Mouse (Mus musculus): ENCODE results near the gene Trp63. TPM values are rescaled to one million over a fixed set of nuclear protein-coding genes. Genes with fewer than 3 reads are reported as not detected.

Trp63 gene
- polyA plus RNA-seq, 1 experiment from 2014 or later: 1.3 TPM

DNA sequence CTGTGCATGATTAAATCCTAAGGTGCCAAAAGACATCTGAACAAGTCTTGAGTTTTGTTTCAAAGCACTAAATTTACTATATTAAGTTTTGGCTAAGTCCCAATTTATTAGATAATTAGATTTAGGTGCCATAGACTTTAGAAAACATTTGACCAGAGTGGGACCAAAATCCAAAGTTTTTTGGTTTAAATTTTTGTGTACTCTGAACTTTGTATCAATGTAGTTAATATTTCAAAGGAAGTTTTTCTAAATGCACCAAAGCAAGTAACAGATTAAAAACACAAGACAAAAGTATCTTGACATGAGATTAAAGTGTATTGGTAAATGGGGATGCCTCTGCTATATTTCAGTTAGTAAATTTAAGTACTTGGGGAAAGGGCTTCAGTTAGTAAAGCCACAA is 194.6 kb downstream of the Trp63 start:
- Histone ChIP-seq H3K27me3 (no peaks in the 10 kb centered on the region), H3K9me3 (replicated peaks) (no peaks in the 10 kb centered on the region), H3K9ac (no peak overlapping the region), H3K36me3 (no peaks in the 10 kb centered on the region), H3K4me2 (no peak overlapping the region), H3K4me1 (replicated peaks) (no peaks in the 10 kb centered on the region), H3K4me3 (no peak overlapping the region), H3K27ac (no peak overlapping the region)
- ATAC-seq (replicated peaks; ENCODE audit: insufficient number of reproducible peaks, insufficient read depth, low FRiP score, low read depth): no peak

DNA sequence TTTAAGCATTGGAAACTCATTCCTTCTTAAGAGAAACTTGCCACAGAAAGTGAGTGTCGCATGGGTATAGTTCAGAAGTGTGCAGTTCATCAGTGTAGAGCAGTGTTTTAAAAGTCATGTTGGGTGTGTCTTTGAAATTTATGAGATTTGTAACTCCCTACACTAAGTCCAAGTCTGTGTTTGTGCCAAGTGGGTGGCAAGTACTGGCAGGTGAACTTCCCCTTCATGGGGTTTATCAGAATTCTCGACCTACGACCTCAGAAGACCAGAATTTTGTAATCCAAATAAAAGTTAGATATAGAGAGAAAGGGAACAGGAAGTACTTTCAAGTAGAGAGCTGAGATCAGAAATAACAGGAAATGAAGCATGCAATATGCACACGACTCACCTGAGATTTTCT is 215.5 kb downstream of the Trp63 start:
- Histone ChIP-seq H3K4me1 (replicated peaks) (no peaks in the 10 kb centered on the region), H3K27ac (no peak overlapping the region), H3K9ac (no peak overlapping the region), H3K4me3 (no peak overlapping the region), H3K9me3 (replicated peaks) (no peaks in the 10 kb centered on the region), H3K4me2 (no peak overlapping the region), H3K27me3 (no peaks in the 10 kb centered on the region), H3K36me3 (no peaks in the 10 kb centered on the region)
- 71% methylated on average over 4 of the region's 4 CpGs for WGBS
- ATAC-seq (replicated peaks; ENCODE audit: insufficient number of reproducible peaks, insufficient read depth, low FRiP score, low read depth): no peak

DNA sequence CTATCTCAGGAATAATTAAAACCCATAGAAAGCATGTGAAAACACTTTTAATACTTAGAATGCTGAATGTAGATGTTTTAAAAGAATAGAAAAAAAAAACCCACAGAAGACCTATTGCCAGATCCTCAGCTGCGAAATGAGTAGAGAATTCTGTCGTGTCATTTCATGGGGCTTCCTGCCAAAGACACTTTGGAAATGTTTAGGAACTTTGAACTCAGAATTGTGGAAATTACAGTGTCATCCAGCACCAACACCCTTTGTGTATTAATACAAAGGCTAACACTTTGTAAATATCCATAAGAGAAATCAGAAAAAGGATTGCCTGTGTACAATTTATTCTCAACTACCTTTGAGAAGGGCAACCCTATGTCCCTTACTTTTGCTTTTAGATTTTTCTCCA is 216.1 kb downstream of the Trp63 start:
- no peak overlapping the region for H3K4me2 ChIP-seq
- no peak overlapping the region for H3K4me3 ChIP-seq
- H3K27ac ChIP-seq: no peak overlapping the region
- no peaks in the 10 kb centered on the region for H3K4me1 ChIP-seq (replicated peaks)
- no peaks in the 10 kb centered on the region for H3K27me3 ChIP-seq
- no peaks in the 10 kb centered on the region for H3K36me3 ChIP-seq
- WGBS: 71% methylated on average over 2 of the region's 2 CpGs
- no peaks in the 10 kb centered on the region for H3K9me3 ChIP-seq (replicated peaks)
- ATAC-seq (replicated peaks; ENCODE audit: insufficient number of reproducible peaks, insufficient read depth, low FRiP score, low read depth): no peak
- no peak overlapping the region for H3K9ac ChIP-seq

DNA sequence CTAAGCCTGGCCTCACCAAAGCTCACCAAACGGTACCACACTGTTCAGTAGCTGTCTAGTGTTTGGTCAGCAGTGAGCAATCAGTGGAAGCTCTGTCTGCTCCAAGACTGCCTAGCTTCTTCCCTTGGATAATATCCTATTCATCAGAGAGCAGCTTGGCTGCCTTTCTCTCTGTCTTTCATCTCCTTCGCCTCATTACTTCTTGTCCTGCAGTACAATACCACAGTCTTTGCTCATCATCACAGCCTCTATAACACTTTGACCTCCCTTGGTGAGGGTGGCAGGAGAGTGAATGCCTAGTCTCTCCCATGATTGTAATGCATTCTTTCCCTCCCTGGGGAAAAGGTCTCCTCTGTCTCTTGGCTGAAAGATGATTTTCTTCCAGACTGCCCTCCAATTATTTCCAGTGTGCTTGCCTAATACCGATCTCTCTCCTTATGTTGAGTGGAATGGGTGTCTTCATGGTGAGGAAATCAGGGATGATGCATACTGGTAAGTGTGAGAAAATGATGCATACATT is 216.9 kb downstream of the Trp63 start:
- H3K27ac ChIP-seq: no peak overlapping the region
- no peaks in the 10 kb centered on the region for H3K36me3 ChIP-seq
- no peaks in the 10 kb centered on the region for H3K27me3 ChIP-seq
- no peaks in the 10 kb centered on the region for H3K9me3 ChIP-seq (replicated peaks)
- WGBS: 65% methylated on average over 3 of the region's 3 CpGs
- no peak for ATAC-seq (replicated peaks; ENCODE audit: insufficient number of reproducible peaks, insufficient read depth, low FRiP score, low read depth)
- no peak overlapping the region for H3K4me2 ChIP-seq
- H3K9ac ChIP-seq: no peak overlapping the region
- no peaks in the 10 kb centered on the region for H3K4me1 ChIP-seq (replicated peaks)
- no peak overlapping the region for H3K4me3 ChIP-seq

DNA sequence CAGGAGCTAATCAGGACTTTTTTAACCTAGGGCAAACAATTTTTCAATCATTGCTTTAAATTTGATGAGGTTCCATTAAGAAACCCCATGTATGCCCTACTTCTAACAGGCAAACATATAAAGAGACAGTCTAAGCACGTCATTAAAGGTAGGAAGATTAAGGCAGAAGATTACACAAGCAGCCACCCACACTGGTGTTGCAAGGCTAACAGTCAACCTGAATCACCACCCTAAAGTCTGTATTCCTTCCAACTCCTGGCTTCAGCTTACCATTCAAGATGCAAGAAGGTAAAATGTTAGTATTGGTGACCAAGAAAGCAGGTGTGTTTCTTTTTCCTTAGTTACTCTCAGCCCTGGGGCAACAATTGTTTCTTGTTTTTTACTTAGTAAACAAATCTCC is 228.6 kb downstream of the Trp63 start:
- Histone ChIP-seq H3K27ac (no peak overlapping the region), H3K9me3 (replicated peaks) (no peaks in the 10 kb centered on the region), H3K36me3 (no peaks in the 10 kb centered on the region), H3K4me3 (no peak overlapping the region), H3K4me1 (replicated peaks) (no peaks in the 10 kb centered on the region), H3K4me2 (no peak overlapping the region), H3K27me3 (no peaks in the 10 kb centered on the region), H3K9ac (no peak overlapping the region)
- 63% methylated on average over 1 of the region's 1 CpGs for WGBS
- no peak for ATAC-seq (replicated peaks; ENCODE audit: insufficient number of reproducible peaks, insufficient read depth, low FRiP score, low read depth)

DNA sequence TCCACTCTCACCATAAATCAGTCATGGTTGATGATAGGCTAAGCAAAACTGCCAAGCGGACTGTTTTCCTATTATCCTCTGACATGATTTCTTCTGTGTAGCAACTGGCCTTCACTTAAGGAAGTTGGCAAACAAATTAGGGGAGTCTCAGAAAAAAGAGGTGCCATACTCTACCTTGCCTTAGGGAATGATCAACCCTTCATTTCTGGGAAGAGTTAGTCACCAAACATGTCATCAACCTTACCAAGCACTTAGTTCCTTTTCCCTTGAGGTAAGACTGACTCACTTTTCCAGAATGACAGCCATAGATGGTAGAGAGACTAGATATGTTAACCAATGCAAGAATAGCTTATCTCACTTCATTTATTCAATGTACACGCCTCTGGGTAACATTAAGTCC is 250.6 kb downstream of the Trp63 start:
- Histone ChIP-seq H3K9ac (no peak overlapping the region), H3K36me3 (no peaks in the 10 kb centered on the region), H3K27me3 (no peaks in the 10 kb centered on the region), H3K9me3 (replicated peaks) (no peaks in the 10 kb centered on the region), H3K4me1 (replicated peaks) (no peaks in the 10 kb centered on the region), H3K4me2 (no peak overlapping the region), H3K27ac (no peak overlapping the region), H3K4me3 (no peak overlapping the region)
- ATAC-seq (replicated peaks; ENCODE audit: insufficient number of reproducible peaks, insufficient read depth, low FRiP score, low read depth): no peak
- WGBS: 69% methylated on average over 2 of the region's 2 CpGs

All from heart, embryonic 15.5 days (tissue).